Mouse (Mus musculus): ENCODE measurements around the gene Odf3.

Gene Odf3

GRCm38 (mm10) chr7:140847755-140848580, at the start of gene Odf3:
TSS of gene Odf3 (plus strand) at chr7:140847805.
- DNase-seq = no peak

- DNase-seq = no peak
Measured at GRCm38 (mm10) chr7:140798212-140798611, 49.4 kb upstream of the Odf3 start.

- DNase-seq = no peak
Measured at GRCm38 (mm10) chr7:140802629-140803028, 45.0 kb upstream of the Odf3 start.

GRCm38 (mm10) chr7:140805704-140806103, 41.9 kb upstream of the Odf3 start:
- DNase-seq = peak; percentile 30 to 35

- DNase-seq = no peak
Measured at GRCm38 (mm10) chr7:140810496-140810895, 37.1 kb upstream of the Odf3 start.

- no peak for DNase-seq
Measured at GRCm38 (mm10) chr7:140811714-140812113, 35.9 kb upstream of the Odf3 start.

GRCm38 (mm10) chr7:140812850-140813249, 34.8 kb upstream of the Odf3 start:
- no peak for DNase-seq

GRCm38 (mm10) chr7:140820173-140820572, 27.4 kb upstream of the Odf3 start:
- peak in 1 of 2 experiments; percentile 21 for DNase-seq

- peak; percentile 55 to 57 for DNase-seq
Measured at GRCm38 (mm10) chr7:140821305-140821652, 26.3 kb upstream of the Odf3 start.

GRCm38 (mm10) chr7:140821653-140822329, 25.8 kb upstream of the Odf3 start, which contains the start of gene Zfp941:
TSS of gene Zfp941 (minus strand) at chr7:140822178.
- DNase-seq = peak; percentile 83 to 85

- DNase-seq = no peak
Measured at GRCm38 (mm10) chr7:140822731-140823130, 24.9 kb upstream of the Odf3 start.

GRCm38 (mm10) chr7:140828171-140828881, 19.3 kb upstream of the Odf3 start:
- DNase-seq = peak; percentile 70 to 78

GRCm38 (mm10) chr7:140831447-140831846, 16.2 kb upstream of the Odf3 start:
- DNase-seq = no peak

GRCm38 (mm10) chr7:140833341-140833740, 14.3 kb upstream of the Odf3 start:
- DNase-seq = no peak

GRCm38 (mm10) chr7:140834968-140835757, 12.4 kb upstream of the Odf3 start, which contains the start of gene Urah:
TSS of gene Urah (plus strand) at chr7:140835018.
- no peak for DNase-seq

- no peak for DNase-seq
Measured at GRCm38 (mm10) chr7:140835758-140836087, 11.9 kb upstream of the Odf3 start.

GRCm38 (mm10) chr7:140836243-140837115, 11.1 kb upstream of the Odf3 start:
- DNase-seq = no peak

- no peak for DNase-seq
Measured at GRCm38 (mm10) chr7:140839556-140839955, 8.0 kb upstream of the Odf3 start.

- DNase-seq = no peak
Measured at GRCm38 (mm10) chr7:140840750-140841735, 6.6 kb upstream of the Odf3 start.

GRCm38 (mm10) chr7:140843806-140844205, 3.8 kb upstream of the Odf3 start:
- no peak for DNase-seq
